Mouse (Mus musculus) yolk sac, embryonic 10.5 days (tissue): Measurements from ENCODE around the gene C9orf72.

Experiments
- DNase-seq: peaks from one replicate; pipeline ENCODE4 v3.0.0-alpha.2; 2017; ENCODE audit warnings: low spot score

The C9orf72 gene

GRCm38 (mm10) chr4:35177926-35178645 is 47.9 kb downstream of the C9orf72 start:
- DNase-seq = no peak

GRCm38 (mm10) chr4:35175566-35175965 is 50.4 kb downstream of the C9orf72 start:
- DNase-seq = no peak

- no peak for DNase-seq
Measured at GRCm38 (mm10) chr4:35173551-35173950, 52.4 kb downstream of the C9orf72 start.

GRCm38 (mm10) chr4:35172471-35172870 is 53.5 kb downstream of the C9orf72 start:
- DNase-seq = no peak

- DNase-seq = no peak
Measured at GRCm38 (mm10) chr4:35169571-35170125, 56.3 kb downstream of the C9orf72 start.

- no peak for DNase-seq
Measured at GRCm38 (mm10) chr4:35167855-35168254, 58.1 kb downstream of the C9orf72 start.

- DNase-seq = peak; percentile 62
Measured at GRCm38 (mm10) chr4:35165947-35166346, 60.0 kb downstream of the C9orf72 start.

GRCm38 (mm10) chr4:35165275-35165674 is 60.7 kb downstream of the C9orf72 start:
- no peak for DNase-seq

- DNase-seq = no peak
Measured at GRCm38 (mm10) chr4:35157815-35158214, 68.2 kb downstream of the C9orf72 start.

GRCm38 (mm10) chr4:35156751-35157611 is 69.0 kb downstream of the C9orf72 start, which contains the start of gene Mob3b:
Gene Mob3b, minus strand, starts transcription at chr4:35157484.
- peak; percentile 86 for DNase-seq

GRCm38 (mm10) chr4:35156149-35156611 is 69.8 kb downstream of the C9orf72 start:
- peak; percentile 87 for DNase-seq

- peak; percentile 88 for DNase-seq
Measured at GRCm38 (mm10) chr4:35155132-35155922, 70.6 kb downstream of the C9orf72 start.

GRCm38 (mm10) chr4:35154051-35154450 is 71.9 kb downstream of the C9orf72 start:
- DNase-seq = no peak

- DNase-seq = no peak
Measured at GRCm38 (mm10) chr4:35151756-35152155, 74.2 kb downstream of the C9orf72 start, which contains the start of gene Ifnk. Gene Ifnk, plus strand, starts transcription at chr4:35152056.

- no peak for DNase-seq
Measured at GRCm38 (mm10) chr4:35150706-35151105, 75.3 kb downstream of the C9orf72 start.

- DNase-seq = no peak
Measured at GRCm38 (mm10) chr4:35148326-35148725, 77.6 kb downstream of the C9orf72 start.

- no peak for DNase-seq
Measured at GRCm38 (mm10) chr4:35146597-35146996, 79.4 kb downstream of the C9orf72 start.

- DNase-seq = no peak
Measured at GRCm38 (mm10) chr4:35145726-35146125, 80.2 kb downstream of the C9orf72 start.

- DNase-seq = no peak
Measured at GRCm38 (mm10) chr4:35143472-35144102, 82.4 kb downstream of the C9orf72 start.
